Mouse (Mus musculus) left cerebral cortex, adult 2 months (tissue): ENCODE results near the gene Tapbpl. TPM values are rescaled to one million over a fixed set of nuclear protein-coding genes. Genes with fewer than 3 reads are reported as not detected.

ENCODE experiments used
- DNase-seq, 2 experiments: peaks; one replicate each; pipeline ENCODE4 v3.0.0; 2021 to 2022; ENCODE audit warnings: low spot score in 2 of 2, mixed read lengths in 1 of 2; ENCODE audit errors: extremely low spot score in 1 of 2
- H3K27ac ChIP-seq: fragments of 200-600 bp; 2 replicates; pipeline ENCODE4 v1.8.1; 2022
- H3K4me3 ChIP-seq: fragments of 200-600 bp; 2 replicates; pipeline ENCODE4 v1.8.1; 2022
- CTCF ChIP-seq: fragments of 200-600 bp; IDR thresholded peaks from 2 replicates; pipeline ENCODE4 v1.8.1; 2022; ENCODE audit warnings: antibody characterized with exemption, mild to moderate bottlenecking, moderate library complexity
- intact Hi-C: fragments of 180-260 bp; cut with DNase I; formaldehyde crosslinking; loops from one replicate; pipeline ENCODE4 v1.15.1; 2025
- total RNA-seq, 2 experiments: library from RNA; stranded (reverse); gene quantifications; 2 replicates each; pipeline ENCODE4 v1.2.3; 2021

Tapbpl gene
- total RNA-seq, 2 experiments from 2014 or later, result 5.0 to 6.0 TPM

- intact Hi-C loops, result no loop called here
- TF ChIP-seq CTCF, result no peak
- no peak for DNase-seq
- Histone ChIP-seq H3K4me3 (no peak overlapping the region), H3K27ac (no peak overlapping the region)
These were observed 32.6 kb upstream of the Tapbpl start for GRCm38 (mm10) chr6:125264219-125264618.

DNA sequence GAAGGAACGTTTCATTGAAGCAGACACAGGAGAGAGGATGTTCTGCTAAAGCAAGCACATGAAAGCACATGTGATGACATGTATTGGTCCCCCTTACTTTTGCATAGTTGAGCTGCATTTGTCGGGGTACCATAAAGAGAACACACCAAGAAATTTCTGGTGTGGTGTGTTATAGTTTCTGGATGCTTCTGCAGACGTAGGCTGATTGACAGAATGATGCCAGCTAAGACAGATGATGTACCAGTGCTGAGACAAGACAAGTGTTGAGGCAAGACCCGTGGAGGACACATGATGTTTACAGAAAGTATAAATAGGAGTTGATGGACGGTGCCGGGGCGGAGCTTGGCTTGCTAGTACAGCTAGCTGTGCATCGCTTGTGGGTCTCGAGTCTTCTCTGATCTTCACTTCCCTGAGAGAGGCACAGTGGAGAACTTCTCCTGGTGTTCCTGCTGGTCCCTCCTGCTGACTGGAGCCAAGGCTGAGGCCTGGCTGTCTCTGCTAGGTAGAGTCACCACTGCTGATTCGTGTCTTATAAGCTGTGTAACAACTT, 28.4 kb upstream of the Tapbpl start:
- no peak for DNase-seq
- H3K27ac ChIP-seq, result no peak overlapping the region
- no peak for TF ChIP-seq CTCF
- H3K4me3 ChIP-seq, result no peak overlapping the region
- intact Hi-C loops, result loop anchor here (2.0 kb wide), 1 partner anchor 257 kb away; no protein-coding TSS in a partner anchor

DNA sequence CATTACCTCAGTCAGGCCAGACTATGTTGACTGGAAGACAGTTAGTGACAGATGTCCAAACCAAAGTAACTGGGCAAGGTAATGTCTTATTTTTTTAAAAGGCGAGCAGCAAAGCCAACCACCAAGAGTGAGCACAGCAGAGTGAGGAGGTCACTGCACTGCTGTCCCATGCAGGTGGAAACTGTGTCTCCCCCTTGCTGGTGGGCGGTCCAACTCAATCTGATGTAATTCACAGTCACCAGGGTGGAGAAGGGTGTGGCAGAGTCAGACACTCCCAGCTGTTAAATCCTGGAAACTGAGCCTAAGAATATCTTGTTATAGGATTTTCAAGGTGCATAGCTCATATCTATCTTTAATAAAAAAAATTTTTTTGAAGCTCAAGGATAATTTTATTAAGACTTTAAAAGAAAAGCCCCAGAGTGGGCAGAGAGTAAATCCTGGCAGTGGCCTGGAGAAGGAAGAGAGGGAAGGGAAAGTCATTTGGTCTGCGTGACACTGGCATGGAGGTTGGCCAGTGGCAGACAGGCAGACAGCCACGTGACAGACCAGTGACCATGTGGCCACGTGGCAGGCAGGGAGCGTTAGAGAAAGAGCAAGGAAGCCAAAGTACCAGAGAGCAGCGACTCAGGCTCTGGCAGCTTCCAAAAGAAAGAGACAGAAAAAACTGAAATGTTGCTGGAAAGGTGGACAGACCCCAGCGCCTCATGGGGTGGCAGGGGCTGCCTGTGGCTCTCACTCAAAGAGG, 24.7 kb upstream of the Tapbpl start:
- no peak for DNase-seq
- intact Hi-C loops, result no loop called here
- Histone ChIP-seq H3K27ac (no peak overlapping the region), H3K4me3 (no peak overlapping the region)
- TF ChIP-seq CTCF, result no peak

DNA sequence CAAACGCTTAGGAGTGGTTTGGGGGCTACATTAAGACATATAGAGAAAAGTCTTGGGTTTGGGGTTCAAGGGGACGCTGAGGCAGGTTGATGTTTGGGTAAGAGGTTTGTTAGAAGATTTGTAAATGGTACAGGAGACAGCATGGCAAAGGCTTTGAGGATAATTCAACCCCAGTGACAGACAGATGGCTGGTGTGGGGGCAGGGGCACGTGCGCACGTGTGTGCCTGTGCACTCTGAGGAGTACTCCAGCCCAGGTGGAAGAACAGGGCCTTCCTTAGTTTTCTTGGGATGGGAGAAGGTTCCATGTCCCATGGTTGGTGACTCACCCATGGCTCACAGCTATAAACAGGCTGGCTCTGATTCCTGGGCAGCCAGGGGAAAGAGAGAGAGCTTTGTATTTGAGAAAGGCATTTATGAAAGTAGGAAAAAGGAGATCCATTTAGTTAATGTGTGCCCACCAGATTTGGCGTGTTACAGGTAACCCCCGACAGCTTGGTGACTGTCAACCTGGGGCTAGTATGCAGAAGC, 23.9 kb upstream of the Tapbpl start:
- no peak for DNase-seq
- no peak for TF ChIP-seq CTCF
- Histone ChIP-seq H3K27ac (no peak overlapping the region), H3K4me3 (no peak overlapping the region)
- intact Hi-C loops, result no loop called here

GRCm38 (mm10) chr6:125253863-125254715, 22.4 kb upstream of the Tapbpl start:
- no peak for DNase-seq
- H3K27ac ChIP-seq, result no peak overlapping the region
- TF ChIP-seq CTCF, result no peak
- intact Hi-C loops, result no loop called here
- H3K4me3 ChIP-seq, result no peak overlapping the region

- Histone ChIP-seq H3K4me3 (no peak overlapping the region), H3K27ac (no peak overlapping the region)
- intact Hi-C loops, result no loop called here
- DNase-seq, result no peak
- TF ChIP-seq CTCF, result no peak
These were observed 21.1 kb upstream of the Tapbpl start for GRCm38 (mm10) chr6:125252711-125253110.

DNA sequence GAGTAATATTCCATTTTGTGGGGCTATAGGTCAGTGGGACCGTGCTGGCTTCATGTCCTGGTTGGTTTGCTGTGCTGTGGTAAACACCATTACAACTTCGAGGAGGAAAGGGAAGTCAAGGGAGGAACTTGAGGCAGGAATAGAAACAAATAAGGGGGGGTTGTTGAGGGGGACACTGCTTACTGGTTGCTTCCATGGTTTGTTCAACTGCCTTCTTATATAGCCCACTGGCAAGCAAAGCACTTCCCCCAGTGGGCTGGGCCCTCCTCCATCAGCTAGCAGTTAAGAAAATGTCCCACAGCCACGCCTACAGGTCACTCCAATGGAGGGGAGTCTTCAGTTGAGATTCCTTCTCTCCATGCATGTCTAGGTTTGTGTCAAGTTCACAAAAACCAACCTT, 20.6 kb upstream of the Tapbpl start:
- intact Hi-C loops, result no loop called here
- DNase-seq, result no peak
- H3K4me3 ChIP-seq, result no peak overlapping the region
- H3K27ac ChIP-seq, result no peak overlapping the region
- TF ChIP-seq CTCF, result no peak

- intact Hi-C loops, result no loop called here
- no peak for DNase-seq
- no peak overlapping the region for H3K27ac ChIP-seq
- TF ChIP-seq CTCF, result no peak
- no peak overlapping the region for H3K4me3 ChIP-seq
These were observed 12.9 kb upstream of the Tapbpl start for GRCm38 (mm10) chr6:125244551-125244950.

GRCm38 (mm10) chr6:125241566-125241965, 9.9 kb upstream of the Tapbpl start:
- no peak for DNase-seq
- no peak overlapping the region for H3K4me3 ChIP-seq
- intact Hi-C loops, result no loop called here
- TF ChIP-seq CTCF, result no peak
- no peak overlapping the region for H3K27ac ChIP-seq

DNA sequence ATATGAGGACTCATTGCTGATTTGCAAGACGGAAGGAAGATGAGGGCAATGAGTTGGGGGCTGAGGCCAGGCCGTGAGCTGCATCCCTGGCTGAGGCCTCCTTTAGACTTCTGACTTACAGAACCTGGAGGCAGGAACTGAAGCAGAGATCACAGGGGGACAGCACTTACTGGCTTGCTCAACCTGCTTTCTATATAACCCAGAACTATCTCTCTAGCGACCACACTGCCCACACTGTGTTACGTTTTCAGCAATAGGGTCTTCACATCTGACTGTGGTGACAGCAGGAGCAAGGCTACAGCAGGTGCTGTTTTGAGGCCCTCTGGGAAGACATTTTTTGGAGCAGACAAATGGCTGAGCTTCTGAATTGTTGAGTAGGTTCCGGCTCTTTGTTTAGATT, 9.0 kb upstream of the Tapbpl start:
- no peak for TF ChIP-seq CTCF
- Histone ChIP-seq H3K4me3 (no peak overlapping the region), H3K27ac (no peak overlapping the region)
- DNase-seq, result no peak
- intact Hi-C loops, result no loop called here

DNA sequence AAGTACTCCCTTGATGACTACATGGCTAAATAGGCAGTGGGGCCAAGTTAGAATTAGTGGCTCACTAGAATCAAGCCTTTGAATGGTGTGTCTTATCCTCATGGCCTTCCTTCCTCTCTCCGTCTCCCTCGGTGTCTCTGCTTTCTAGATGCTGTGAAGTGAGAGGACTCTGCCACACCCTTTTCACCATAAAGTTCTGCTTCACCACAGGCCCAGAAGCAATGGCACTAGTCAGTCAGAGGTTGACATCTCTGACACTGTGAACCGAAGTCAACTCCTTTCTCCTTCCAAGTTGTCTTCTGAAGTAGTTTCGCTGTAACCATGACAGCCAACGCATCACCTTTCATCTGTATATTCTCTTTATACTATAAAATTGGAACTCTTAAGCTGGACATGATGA, 7.9 kb upstream of the Tapbpl start:
- Histone ChIP-seq H3K27ac (no peak overlapping the region), H3K4me3 (no peak overlapping the region)
- no peak for DNase-seq
- no peak for TF ChIP-seq CTCF
- intact Hi-C loops, result no loop called here

DNA sequence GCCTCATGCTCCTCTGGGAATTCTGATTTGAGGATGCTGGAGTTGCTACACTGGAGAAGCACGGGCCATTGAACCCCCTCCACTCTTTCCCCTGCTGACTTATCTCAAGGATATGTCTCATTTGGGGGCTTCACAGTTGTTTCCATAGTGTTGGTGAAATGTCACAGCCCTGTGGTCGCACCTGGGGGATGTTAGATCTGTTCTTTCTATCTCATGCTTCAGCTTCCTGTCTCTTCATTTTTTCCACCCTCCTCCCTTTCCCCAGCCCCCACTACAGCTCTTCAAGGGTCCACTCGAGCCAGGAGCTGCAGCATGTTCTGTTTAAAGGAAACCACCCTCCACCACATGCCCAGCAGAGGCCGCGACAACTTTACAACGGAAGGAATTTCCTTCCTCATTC, 6.7 kb upstream of the Tapbpl start:
- Histone ChIP-seq H3K4me3 (no peak overlapping the region), H3K27ac (no peak overlapping the region)
- intact Hi-C loops, result no loop called here
- no peak for DNase-seq
- no peak for TF ChIP-seq CTCF
